28 mouse cellular contexts compared by ENCODE assay signal in genomic region chr12:4599713-4600112, GRCm38 (mm10). TPM values are rescaled to one million over a fixed set of nuclear protein-coding genes. Genes with fewer than 3 reads are reported as not detected.
DNase-seq lines count a peak whose midpoint lies in the region; ATAC-seq and TF ChIP-seq lines count a peak whose summit lies in the region.
"Had no signal": no experiment of that assay in that cellular context is flagged by ENCODE, and none has a peak within 500 bp of the region (broad histone marks: within the 10 kb centered on the region; RNA-seq: fewer than 3 reads in every experiment).

No protein-coding gene starts in this region.

- no peak for TF ChIP-seq CTCF in spleen, adult 2 months (IDR thresholded peaks at IDR 0.05; ENCODE audit: extremely low read depth, insufficient read depth, insufficient read length, insufficient replicate concordance)
- TF ChIP-seq CTCF in stomach, postnatal 0 days (IDR thresholded peaks at IDR 0.05; ENCODE audit: low read depth): no peak

- no peak overlapping the region for H3K4me3 ChIP-seq in spleen, adult 2 months (ENCODE audit: extremely low read depth, insufficient read depth, insufficient read length)
- H3K4me3 ChIP-seq in stomach, postnatal 0 days (ENCODE audit: low read depth, low read length): no peak overlapping the region
- H3K4me3 ChIP-seq: embryonic facial prominence, embryonic 10.5 days; erythroblast, embryonic 14.5 days; forebrain, embryonic 10.5 days; heart, adult 2 months; heart, embryonic 13.5 days; hindbrain, embryonic 13.5 days had no signal

- peaks cover 1% of the 10 kb centered on the region; the same call in 1 of the 2 replicates for H3K36me3 ChIP-seq in spleen, adult 2 months (ENCODE audit: control insufficient read depth, insufficient read depth, low read length)
- no peaks in the 10 kb centered on the region for H3K36me3 ChIP-seq in stomach, postnatal 0 days (ENCODE audit: control insufficient read depth, insufficient read depth, low read length)
- H3K36me3 ChIP-seq: embryonic facial prominence, embryonic 10.5 days; forebrain, embryonic 10.5 days; heart, embryonic 13.5 days; hindbrain, embryonic 13.5 days had no signal

- no peak overlapping the region for H3K9ac ChIP-seq in stomach, postnatal 0 days (ENCODE audit: low read length)
- H3K9ac ChIP-seq: heart, embryonic 13.5 days; hindbrain, embryonic 13.5 days had no signal

- no peak for ATAC-seq in stomach, postnatal 0 days (ENCODE audit: low FRiP score, low TSS enrichment)
- ATAC-seq: forebrain, embryonic 14.5 days; hindbrain, postnatal 0 days had no signal

- no peak for TF ChIP-seq POLR2A in spleen, adult 2 months (IDR thresholded peaks at IDR 0.05; ENCODE audit: low read depth, low read length)

- no peaks in the 10 kb centered on the region for H3K27me3 ChIP-seq in spleen, adult 2 months (ENCODE audit: control insufficient read depth, insufficient read depth, low read length)
- H3K27me3 ChIP-seq in stomach, postnatal 0 days (ENCODE audit: control insufficient read depth, insufficient read depth, low read length): no peaks in the 10 kb centered on the region
- H3K27me3 ChIP-seq: heart, embryonic 13.5 days; hindbrain, embryonic 13.5 days had no signal

- no peak for DNase-seq in spleen, adult 2 months (ENCODE audit: low read depth in 1 of 2, low spot score in 2 of 2)
- DNase-seq in spleen, postnatal 10 days (ENCODE audit: low spot score in 2 of 2): no peak
- peak; percentile 5 for DNase-seq in NIH3T3 (ENCODE audit: low read depth)
- peak; percentile 31 for DNase-seq in induced T-regulatory cell, adult 2 months (ENCODE audit: low read depth)
- no peak for DNase-seq in embryo, embryonic 10.5 days (ENCODE audit: low spot score)
- no peak for DNase-seq in stomach, postnatal 0 days (ENCODE audit: low spot score)
- no peak for DNase-seq in heart, postnatal 4 days
- DNase-seq: adrenal gland, postnatal 10 days; cerebellum, adult 18-20 months; cerebellum, adult 9-11 months; cerebellum, postnatal 36 days; gastrocnemius, postnatal 36 days; heart, adult 2 months; heart, postnatal 10 days; kidney, adult 2 months had no signal

- 17% methylated on average over 4 of the region's 4 CpGs for WGBS in spleen, adult 2 months
- WGBS in stomach, postnatal 0 days: 67% methylated on average over 4 of the region's 4 CpGs

- no peaks in the 10 kb centered on the region for H3K9me3 ChIP-seq in stomach, postnatal 0 days (ENCODE audit: control insufficient read depth, low read length)
- H3K9me3 ChIP-seq: embryonic facial prominence, embryonic 10.5 days; forebrain, embryonic 10.5 days; G1E; heart, embryonic 13.5 days; hindbrain, embryonic 13.5 days had no signal

- no peak for TF ChIP-seq EP300 in stomach, postnatal 0 days (optimal IDR thresholded peaks at IDR 0.05)

- peaks cover 33% of the 10 kb centered on the region for H3K4me1 ChIP-seq in spleen, adult 2 months (ENCODE audit: control insufficient read depth, insufficient read depth, insufficient read length)
- no peaks in the 10 kb centered on the region; the same call in 1 of the 2 replicates for H3K4me1 ChIP-seq in stomach, postnatal 0 days (replicated peaks; ENCODE audit: control insufficient read depth, insufficient read depth)
- H3K4me1 ChIP-seq: hindbrain, embryonic 13.5 days had no signal

- peak overlapping the region; percentile 54 for H3K27ac ChIP-seq in spleen, adult 2 months (ENCODE audit: insufficient read depth, low read length)
- H3K27ac ChIP-seq in stomach, postnatal 0 days (replicated peaks): no peak overlapping the region
- H3K27ac ChIP-seq: embryonic facial prominence, embryonic 10.5 days; forebrain, embryonic 10.5 days; heart, adult 2 months; heart, embryonic 13.5 days; hindbrain, embryonic 13.5 days; hindbrain, postnatal 0 days had no signal

- no peak overlapping the region for H3K4me2 ChIP-seq in stomach, postnatal 0 days (replicated peaks; ENCODE audit: low read depth)
- H3K4me2 ChIP-seq: heart, embryonic 13.5 days; hindbrain, embryonic 13.5 days had no signal

RNA-seq across cellular contexts. Expression of gene Gm3625, which starts 7.0 kb away (rescaled TPM):
- polyA plus RNA-seq in spleen, adult 2 months (2012; rRNA removed): not detected in 2 replicates
- not detected in 2 replicates for polyA plus RNA-seq in stomach, postnatal 0 days (2015; fragmentation: Nextera tagmentation; extraction: Ambion mirVana)
- total RNA-seq in heart, postnatal 4 days (2021): not detected
- total RNA-seq: adrenal gland, postnatal 10 days; G1E; gastrocnemius, adult 8-10 months; gastrocnemius, postnatal 36 days; heart, adult 2 months; heart, postnatal 10 days; hematopoietic stem cell, adult 5-6 weeks; hindbrain, postnatal 0 days had no signal
- polyA plus RNA-seq: C2C12; embryonic facial prominence, embryonic 10.5 days; embryonic facial prominence, embryonic 14.5 days; erythroblast, embryonic 14.5 days; forebrain, embryonic 10.5 days; forebrain, embryonic 14.5 days; G1E; heart, adult 2 months; heart, embryonic 13.5 days; hindbrain, embryonic 13.5 days; hindbrain, postnatal 0 days; intestine, embryonic 16.5 days; kidney, adult 2 months had no signal

RNA-seq across cellular contexts. Expression of gene Itsn2, which starts 7.3 kb away (rescaled TPM):
- polyA plus RNA-seq in spleen, adult 2 months (2012; rRNA removed): 33.6 and 38.9 TPM in 2 replicates
- 23.3 and 26.9 TPM in 2 replicates for polyA plus RNA-seq in stomach, postnatal 0 days (2015; fragmentation: Nextera tagmentation; extraction: Ambion mirVana)
- 10 to 100 TPM; 54.0 to 54.8 TPM for total RNA-seq in heart, postnatal 4 days (2021)

Comparison
In these comparisons a context has a peak if more than half of its experiments do, and no peak if none do; other contexts are left out.
1. DNase-seq: peak in NIH3T3 (single experiment) and induced T-regulatory cell, adult 2 months (single experiment); none in spleen, adult 2 months (0 of 2), spleen, postnatal 10 days (0 of 2), embryo, embryonic 10.5 days (single experiment), stomach, postnatal 0 days (single experiment) and heart, postnatal 4 days (single experiment).